Mouse (Mus musculus): Measurements from ENCODE around the gene Ambp.

Gene Ambp

GRCm38 (mm10) chr4:63154699-63155098, at the start of gene Ambp:
TSS of gene Ambp (minus strand) at chr4:63154799.
- no peak for DNase-seq (ENCODE audit: low spot score)

GRCm38 (mm10) chr4:63203874-63204273, 49.3 kb upstream of the Ambp start:
- DNase-seq (ENCODE audit: low spot score): no peak

- no peak for DNase-seq (ENCODE audit: low spot score)
Measured at GRCm38 (mm10) chr4:63199366-63199765, 44.8 kb upstream of the Ambp start.

- DNase-seq (ENCODE audit: low spot score): no peak
Measured at GRCm38 (mm10) chr4:63194366-63194765, 39.8 kb upstream of the Ambp start.

- DNase-seq (ENCODE audit: low spot score): no peak
Measured at GRCm38 (mm10) chr4:63191641-63192040, 37.0 kb upstream of the Ambp start.

GRCm38 (mm10) chr4:63186281-63186870, 31.8 kb upstream of the Ambp start:
- DNase-seq (ENCODE audit: low spot score): no peak

GRCm38 (mm10) chr4:63181556-63181955, 27.0 kb upstream of the Ambp start:
- peak; percentile 82 for DNase-seq (ENCODE audit: low spot score)

GRCm38 (mm10) chr4:63171969-63172685, 17.5 kb upstream of the Ambp start, which contains the start of gene Kif12:
TSS of gene Kif12 (minus strand) at chr4:63172131.
- no peak for DNase-seq (ENCODE audit: low spot score)

GRCm38 (mm10) chr4:63171122-63171521, 16.5 kb upstream of the Ambp start:
- DNase-seq (ENCODE audit: low spot score): no peak

- no peak for DNase-seq (ENCODE audit: low spot score)
Measured at GRCm38 (mm10) chr4:63170061-63170460, 15.5 kb upstream of the Ambp start.

- no peak for DNase-seq (ENCODE audit: low spot score)
Measured at GRCm38 (mm10) chr4:63166323-63166722, 11.7 kb upstream of the Ambp start.

GRCm38 (mm10) chr4:63165636-63166035, 11.0 kb upstream of the Ambp start:
- no peak for DNase-seq (ENCODE audit: low spot score)

GRCm38 (mm10) chr4:63158961-63159592, 4.5 kb upstream of the Ambp start:
- peak; percentile 94 for DNase-seq (ENCODE audit: low spot score)

GRCm38 (mm10) chr4:63158192-63158591, 3.6 kb upstream of the Ambp start:
- DNase-seq (ENCODE audit: low spot score): no peak

GRCm38 (mm10) chr4:63156726-63157634, 2.4 kb upstream of the Ambp start:
- no peak for DNase-seq (ENCODE audit: low spot score)

GRCm38 (mm10) chr4:63155596-63155995, 997 bp upstream of the Ambp start:
- DNase-seq (ENCODE audit: low spot score): no peak

GRCm38 (mm10) chr4:63154028-63154427, 571 bp downstream of the Ambp start:
- DNase-seq (ENCODE audit: low spot score): no peak

- no peak for DNase-seq (ENCODE audit: low spot score)
Measured at GRCm38 (mm10) chr4:63151127-63151526, 3.5 kb downstream of the Ambp start.

- DNase-seq (ENCODE audit: low spot score): no peak
Measured at GRCm38 (mm10) chr4:63147268-63147667, 7.3 kb downstream of the Ambp start.

GRCm38 (mm10) chr4:63129891-63130624, 24.5 kb downstream of the Ambp start:
- DNase-seq (ENCODE audit: low spot score): no peak

- DNase-seq (ENCODE audit: low spot score): no peak
Measured at GRCm38 (mm10) chr4:63124861-63125466, 29.6 kb downstream of the Ambp start.

Data from embryo, embryonic 10.5 days (tissue).